Mouse (Mus musculus): ENCODE results near the gene Yae1d1. TPM values are rescaled to one million over a fixed set of nuclear protein-coding genes. Genes with fewer than 3 reads are reported as not detected.
"Not testable (repeated sequence)": the region's sequence is repeated elsewhere in the genome, so short reads cannot be mapped to it uniquely, and the experiment has no call there.

Yae1d1 gene
- polyA plus RNA-seq, 1 experiment from 2014 or later, result 70.9 TPM

GRCm38 (mm10) chr13:17974734-17975133 is 18.4 kb downstream of the Yae1d1 start:
- no peak for ATAC-seq (ENCODE audit: low FRiP score, low read depth)
- Histone ChIP-seq H3K9ac (no peak overlapping the region), H3K9me3 (no peaks in the 10 kb centered on the region), H3K27ac (replicated peaks) (no peak overlapping the region), H3K4me2 (no peak overlapping the region), H3K27me3 (no peaks in the 10 kb centered on the region), H3K4me3 (no peak overlapping the region), H3K36me3 (no peaks in the 10 kb centered on the region), H3K4me1 (replicated peaks) (no peaks in the 10 kb centered on the region)
- WGBS, result 92% methylated on average over 9 of the region's 9 CpGs

DNA sequence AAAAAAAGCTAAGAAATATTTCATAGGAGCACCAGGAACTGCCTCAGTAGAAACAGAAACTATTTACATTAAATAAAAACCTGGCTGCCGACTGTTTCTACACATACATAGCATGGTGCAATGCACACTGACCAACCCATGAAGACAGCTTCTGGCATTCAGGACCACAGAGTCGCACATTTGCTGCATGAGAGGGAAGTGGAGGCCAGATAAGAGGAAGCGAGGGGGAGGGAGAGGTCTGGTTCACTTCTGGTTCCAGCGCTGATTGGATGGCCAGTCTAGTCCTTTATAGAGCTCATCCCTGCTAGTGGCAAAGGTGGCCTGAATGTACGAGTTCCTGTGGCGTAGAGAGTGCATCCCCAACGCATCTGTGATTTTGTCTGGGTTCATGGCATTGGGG is 32.5 kb downstream of the Yae1d1 start:
- Histone ChIP-seq H3K27me3 (no peaks in the 10 kb centered on the region), H3K4me2 (no peak overlapping the region), H3K9ac (no peak overlapping the region), H3K27ac (replicated peaks) (no peak overlapping the region), H3K36me3 (no peaks in the 10 kb centered on the region), H3K4me1 (replicated peaks) (no peaks in the 10 kb centered on the region), H3K9me3 (no peaks in the 10 kb centered on the region), H3K4me3 (no peak overlapping the region)
- ATAC-seq (ENCODE audit: low FRiP score, low read depth), result no peak
- WGBS, result 86% methylated on average over 7 of the region's 7 CpGs

DNA sequence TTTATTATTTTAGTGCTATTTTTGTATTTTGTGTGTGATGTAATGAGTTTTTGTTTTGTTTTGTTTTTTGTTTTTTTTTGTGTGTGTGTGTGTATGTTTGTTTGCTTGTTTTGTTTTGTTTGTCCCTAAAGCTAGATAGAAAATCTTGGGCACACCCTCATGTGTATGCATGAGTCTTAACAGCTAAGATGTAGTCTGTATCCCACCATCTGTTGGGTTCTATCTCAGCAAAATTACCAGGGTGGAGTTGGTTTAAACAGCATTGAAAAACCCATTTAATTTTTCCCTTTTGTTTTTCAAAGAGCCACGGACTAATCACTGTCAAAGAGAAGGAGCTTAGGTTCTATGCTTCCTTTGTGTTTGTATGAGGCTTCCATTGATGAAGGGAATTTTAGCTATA is 38.9 kb downstream of the Yae1d1 start:
- H3K4me3 ChIP-seq, result no peak overlapping the region
- H3K27me3 ChIP-seq, result no peaks in the 10 kb centered on the region
- H3K4me1 ChIP-seq (replicated peaks), result no peaks in the 10 kb centered on the region
- no peak for ATAC-seq (ENCODE audit: low FRiP score, low read depth)
- no peaks in the 10 kb centered on the region for H3K36me3 ChIP-seq
- no peak overlapping the region for H3K9ac ChIP-seq
- H3K9me3 ChIP-seq, result no peaks in the 10 kb centered on the region
- no peak overlapping the region for H3K27ac ChIP-seq (replicated peaks)
- no peak overlapping the region for H3K4me2 ChIP-seq
- WGBS, result 50% methylated on average over 1 of the region's 1 CpGs

DNA sequence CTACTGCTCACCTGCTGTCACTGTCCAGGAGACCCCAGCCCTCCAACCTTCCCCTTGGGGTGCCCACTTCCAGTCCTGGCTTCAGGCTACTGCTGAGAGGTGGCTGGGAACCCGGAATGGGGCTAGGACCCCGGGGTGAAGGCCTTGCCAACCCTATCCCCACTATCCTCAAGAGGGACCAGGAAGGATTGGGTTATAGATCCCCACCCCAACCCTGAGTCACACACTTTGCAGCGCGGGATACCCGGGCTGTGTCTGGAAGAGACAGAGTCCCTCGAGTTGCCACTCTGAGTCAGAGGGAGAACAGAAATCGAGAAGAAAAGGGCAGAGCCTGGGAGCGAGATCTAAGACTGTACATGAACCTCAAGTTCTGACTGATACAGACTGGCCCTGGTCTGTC is 42.6 kb downstream of the Yae1d1 start:
- H3K9ac ChIP-seq; H3K27ac ChIP-seq (replicated peaks); ATAC-seq (ENCODE audit: low FRiP score, low read depth); H3K9me3 ChIP-seq; H3K4me1 ChIP-seq (replicated peaks); H3K4me3 ChIP-seq; H3K36me3 ChIP-seq; H3K27me3 ChIP-seq; H3K4me2 ChIP-seq: not testable (repeated sequence)
- 90% methylated on average over 8 of the region's 8 CpGs for WGBS

DNA sequence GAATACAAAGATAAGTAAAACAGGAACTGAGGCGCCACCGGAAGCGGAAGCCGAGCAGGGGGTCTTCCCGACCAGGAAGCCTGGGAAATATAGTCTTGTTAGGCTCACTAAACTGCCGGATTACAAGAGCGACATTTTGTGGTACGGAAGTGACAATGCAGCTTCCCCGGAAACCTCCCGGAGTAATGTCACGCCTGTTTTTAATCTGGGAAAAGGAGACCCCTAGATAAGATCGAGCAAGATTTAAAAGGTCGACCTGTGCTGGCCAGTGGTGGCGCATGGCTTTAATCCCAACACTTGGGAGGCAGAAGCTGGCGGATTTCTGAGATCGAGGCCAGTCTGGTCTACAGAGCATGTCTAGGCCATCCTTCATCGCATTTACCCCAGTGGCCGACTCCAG is 43.6 kb downstream of the Yae1d1 start:
- no peaks in the 10 kb centered on the region for H3K27me3 ChIP-seq
- ATAC-seq (ENCODE audit: low FRiP score, low read depth), result no peak
- H3K27ac ChIP-seq (replicated peaks), result no peak overlapping the region
- H3K4me1 ChIP-seq (replicated peaks), result peaks cover 6% of the 10 kb centered on the region; the same call in 1 of the 2 replicates
- H3K9me3 ChIP-seq, result no peaks in the 10 kb centered on the region
- 81% methylated on average over 18 of the region's 18 CpGs for WGBS
- no peaks in the 10 kb centered on the region for H3K36me3 ChIP-seq
- no peak overlapping the region for H3K9ac ChIP-seq
- H3K4me2 ChIP-seq, result no peak overlapping the region
- no peak overlapping the region for H3K4me3 ChIP-seq

DNA sequence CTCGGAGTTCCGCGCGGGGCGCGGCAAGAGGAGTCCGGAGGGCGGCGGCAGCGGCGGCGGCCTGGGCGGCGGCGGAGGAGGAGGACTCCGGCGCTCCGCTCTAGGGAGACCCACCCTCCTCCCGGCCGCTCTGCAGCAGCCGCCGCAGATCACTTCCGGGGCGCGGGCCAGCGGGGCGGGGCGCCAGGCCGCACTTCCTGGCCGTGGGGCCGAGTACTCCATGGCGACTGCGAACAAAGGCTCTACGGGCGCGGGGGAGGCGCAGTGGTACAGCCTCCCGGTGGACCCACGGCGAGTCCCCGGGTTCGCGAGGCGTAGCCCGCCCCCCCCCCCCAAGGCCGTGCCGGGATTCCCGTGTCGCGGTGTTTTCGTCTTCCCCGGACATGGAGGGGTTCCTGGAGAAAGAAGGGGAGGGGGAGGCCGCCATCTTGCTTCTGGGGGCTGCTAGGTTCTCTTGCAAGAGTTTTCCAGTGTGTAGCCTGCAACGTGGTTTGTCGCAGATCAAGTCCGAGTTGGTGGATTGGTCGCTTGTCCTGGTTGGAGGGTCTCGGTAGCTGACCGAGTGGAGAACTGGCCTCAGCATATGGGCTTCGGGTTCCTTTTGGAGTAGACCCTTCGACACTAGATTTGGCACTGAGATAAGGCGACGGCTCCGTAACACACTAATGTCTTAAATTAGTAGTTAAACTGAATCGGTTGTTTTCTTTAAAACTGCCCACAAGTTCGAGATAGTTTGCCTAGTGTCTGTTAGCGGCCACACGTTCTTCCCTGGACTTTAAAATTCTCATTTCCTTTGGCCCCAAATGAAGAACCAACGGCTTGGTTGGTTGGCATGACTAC is 48.9 kb downstream of the Yae1d1 start, which contains the start of gene Rala:
Gene Rala (minus strand): TSS at position 162 of the 840 bp plus-strand sequence.
- peaks cover 25% of the 10 kb centered on the region for H3K4me1 ChIP-seq (replicated peaks)
- H3K9ac ChIP-seq, result peak within 1 kb of the TSS; percentile 98
- H3K27ac ChIP-seq (replicated peaks), result peak within 1 kb of the TSS; percentile 97
- 9% methylated on average over 64 of the region's 69 CpGs for WGBS
- no peaks in the 10 kb centered on the region for H3K27me3 ChIP-seq
- H3K36me3 ChIP-seq, result no peaks in the 10 kb centered on the region
- H3K4me3 ChIP-seq, result peak within 1 kb of the TSS; percentile 98
- ATAC-seq (ENCODE audit: low FRiP score, low read depth), result peak; percentile 100
- H3K4me2 ChIP-seq, result peak within 1 kb of the TSS; percentile 68
- no peaks in the 10 kb centered on the region for H3K9me3 ChIP-seq

DNA sequence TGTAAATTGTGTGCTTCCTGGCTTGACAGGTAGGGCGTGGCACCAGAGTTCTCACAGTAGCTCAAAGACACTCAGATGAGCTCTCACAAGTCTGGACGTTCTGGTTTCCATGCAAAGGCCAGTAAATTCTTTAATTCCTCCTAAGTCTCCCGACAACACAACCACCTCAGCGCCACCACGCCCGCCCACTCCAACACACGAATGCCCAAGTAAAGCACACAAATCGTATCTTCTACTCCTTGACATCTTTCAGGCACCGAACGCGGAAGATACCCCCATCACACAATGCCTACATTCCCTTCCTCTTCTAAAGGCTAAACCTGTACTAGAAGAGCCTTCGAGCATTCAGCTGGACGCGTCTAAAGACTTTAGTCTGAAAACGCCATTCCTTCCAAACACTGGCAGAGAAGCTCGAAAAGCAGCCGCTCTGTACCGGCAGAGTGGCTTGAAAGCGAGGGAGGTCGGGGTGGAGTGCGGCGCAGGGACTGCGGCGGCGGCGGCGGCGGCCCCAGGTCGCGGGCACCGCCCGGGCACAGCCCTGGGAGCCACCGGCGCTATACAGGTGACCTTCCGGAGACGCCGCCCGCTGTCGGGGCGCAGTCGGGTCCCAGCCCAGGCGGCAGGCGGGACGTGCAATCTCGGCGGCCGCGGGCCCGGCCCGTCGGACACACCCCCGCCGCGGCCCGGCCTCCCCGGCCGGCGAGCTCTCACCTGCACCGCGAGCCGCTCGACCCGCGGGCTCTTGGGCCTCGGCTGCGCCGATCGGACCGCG is 49.7 kb downstream of the Yae1d1 start:
- ATAC-seq (ENCODE audit: low FRiP score, low read depth), result peak; percentile 86
- Histone ChIP-seq H3K27ac (replicated peaks) (peak overlapping the region; percentile 97), H3K4me2 (peak overlapping the region; percentile 68), H3K4me3 (peak overlapping the region; percentile 98), H3K27me3 (no peaks in the 10 kb centered on the region), H3K9ac (peak overlapping the region; percentile 98), H3K9me3 (no peaks in the 10 kb centered on the region), H3K36me3 (no peaks in the 10 kb centered on the region), H3K4me1 (replicated peaks) (peaks cover 25% of the 10 kb centered on the region)
- under 1% methylated on average over 64 of the region's 70 CpGs for WGBS

DNA sequence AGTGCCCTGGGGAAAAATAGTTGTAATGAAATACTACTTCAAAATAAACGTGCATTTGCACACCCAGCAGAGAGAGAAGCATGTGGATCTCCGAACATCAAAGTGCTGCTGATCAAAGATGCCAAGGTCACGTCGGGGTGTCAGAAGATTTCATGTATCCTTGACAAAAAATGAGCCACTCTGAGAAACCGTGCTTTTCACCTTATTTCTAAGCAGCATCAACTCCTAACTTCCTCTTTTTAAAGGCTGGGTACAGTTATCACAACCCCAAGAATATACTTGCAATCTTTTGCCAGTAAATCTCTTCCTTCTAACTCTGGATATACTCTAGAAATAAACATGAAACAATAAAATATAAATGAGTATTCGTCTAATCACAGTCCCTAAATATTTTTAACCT is 50.8 kb downstream of the Yae1d1 start:
- H3K4me2 ChIP-seq, result peak overlapping the region; percentile 68
- WGBS, result 62% methylated on average over 6 of the region's 6 CpGs
- H3K4me3 ChIP-seq, result peak overlapping the region; percentile 7; the same call in 1 of the 2 replicates
- H3K9ac ChIP-seq, result no peak overlapping the region
- no peaks in the 10 kb centered on the region for H3K27me3 ChIP-seq
- H3K36me3 ChIP-seq, result no peaks in the 10 kb centered on the region
- no peak for ATAC-seq (ENCODE audit: low FRiP score, low read depth)
- no peak overlapping the region for H3K27ac ChIP-seq (replicated peaks)
- H3K9me3 ChIP-seq, result no peaks in the 10 kb centered on the region
- H3K4me1 ChIP-seq (replicated peaks), result peaks cover 25% of the 10 kb centered on the region

Other genes with a start within 250 kb of the Yae1d1 start
- 13.8 and 15.7 TPM in 2 replicates for gene Cdk13, start 188.3 kb downstream of the Yae1d1 start, polyA plus RNA-seq (2015; fragmentation: Nextera tagmentation; extraction: Ambion mirVana)
- gene Rala, start 49.1 kb downstream of the Yae1d1 start, polyA plus RNA-seq (2015; fragmentation: Nextera tagmentation; extraction: Ambion mirVana), result 220 and 232 TPM in 2 replicates

Measured in hindbrain, embryonic 15.5 days (tissue).